Mouse (Mus musculus) CD4-positive helper T cell, adult 2 months (primary cell): ENCODE measurements around the gene Dvl3.

Experiments
- DNase-seq: peaks from one replicate; pipeline ENCODE4 v3.0.0-alpha.2; 2012; ENCODE audit warnings: low read depth, missing footprints, low spot score

The Dvl3 gene

DNA sequence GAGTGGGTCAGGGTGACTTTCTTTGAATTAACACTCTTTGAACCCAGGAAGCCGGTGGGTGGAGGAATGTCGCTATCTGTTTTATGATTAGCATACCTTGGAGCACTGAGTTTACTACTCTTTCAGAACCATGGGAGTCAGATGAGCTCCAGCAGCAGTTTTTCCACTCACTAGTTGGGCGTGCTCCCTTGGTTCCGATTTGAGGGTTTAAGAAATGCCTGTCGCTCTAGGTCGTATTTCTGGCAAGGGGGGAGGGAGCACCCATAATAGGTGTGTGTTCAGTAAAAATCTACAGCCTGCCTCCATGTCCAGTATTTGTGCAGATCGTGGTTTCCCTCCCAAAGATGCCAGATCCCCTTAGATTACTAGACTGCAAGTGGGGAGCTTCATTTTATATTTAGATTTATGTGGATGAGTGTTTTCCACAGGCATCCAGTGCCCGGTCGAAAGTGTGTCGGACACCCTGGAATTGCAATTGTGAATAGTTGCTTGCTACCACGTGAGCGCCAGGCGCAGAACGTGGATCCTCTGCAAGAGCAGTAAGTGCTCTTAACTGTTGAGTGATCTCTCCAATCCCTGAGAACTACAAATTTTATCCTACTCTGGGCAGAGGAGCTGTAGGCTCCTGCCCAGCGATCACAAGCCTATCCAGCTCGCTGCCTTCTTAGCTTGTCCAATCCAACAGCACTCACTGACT, 18.7 kb upstream of the Dvl3 start:
- no peak for DNase-seq

DNA sequence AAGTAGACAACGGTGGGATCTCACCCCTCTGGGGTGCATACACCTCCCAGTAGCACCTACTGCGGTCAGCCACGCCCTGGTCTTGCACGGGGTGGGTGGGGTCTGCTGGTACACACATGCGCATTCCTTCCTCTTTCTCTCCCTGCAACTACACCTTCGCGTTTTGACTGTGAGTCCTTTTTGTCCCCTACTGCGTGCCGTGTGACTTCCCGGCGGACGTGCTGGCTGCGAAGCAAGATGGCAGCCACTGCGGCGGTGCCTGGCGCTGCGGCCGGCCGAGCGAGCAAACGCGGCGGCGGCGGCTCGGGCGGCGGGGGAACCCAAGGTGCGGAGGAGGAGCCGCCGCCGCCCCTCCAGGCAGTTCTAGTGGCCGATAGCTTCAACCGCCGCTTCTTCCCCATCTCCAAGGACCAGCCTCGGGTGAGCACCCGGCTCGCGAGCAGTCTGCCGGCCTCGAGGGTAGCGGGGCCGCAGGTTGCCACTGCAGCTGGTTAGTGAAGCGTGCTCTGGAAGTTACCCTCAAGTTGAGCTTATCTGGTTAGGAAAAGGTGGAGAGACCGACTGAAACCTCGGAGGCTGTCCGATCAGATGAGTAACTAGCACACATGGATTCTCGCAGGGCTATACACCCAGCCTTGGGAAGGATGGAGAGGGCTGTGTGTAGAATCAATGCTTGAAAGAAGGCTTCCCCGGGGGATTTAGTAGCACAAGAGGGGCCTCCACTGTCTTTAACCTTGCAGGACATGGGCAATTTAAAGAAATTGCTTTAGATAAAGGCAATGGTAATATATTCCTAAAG, 17.9 kb upstream of the Dvl3 start, which contains the start of gene Eif2b5:
Gene Eif2b5, plus strand, starts transcription at position 141 of the 799 bp plus-strand sequence.
- peak; percentile 93 for DNase-seq

DNA sequence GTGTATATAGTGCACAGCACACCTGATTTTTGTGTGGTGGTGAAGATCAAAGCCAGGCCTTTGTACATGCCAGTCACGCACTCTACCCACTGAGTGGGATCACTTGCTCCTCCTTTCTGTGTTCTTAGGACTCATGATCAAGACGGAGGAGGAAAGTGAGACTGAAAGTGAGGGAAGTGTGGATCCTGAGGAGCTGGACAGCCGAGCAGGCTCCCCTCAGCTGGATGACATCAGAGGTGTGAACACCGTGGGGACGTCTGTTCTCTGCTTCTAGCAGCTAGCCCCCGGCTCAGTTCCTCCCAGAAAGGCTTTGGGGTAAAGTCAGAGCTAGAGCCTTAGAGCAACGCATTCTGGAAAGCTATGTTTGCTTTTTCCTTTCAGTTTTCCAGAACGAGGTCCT, 10.8 kb upstream of the Dvl3 start:
- DNase-seq, result no peak

DNA sequence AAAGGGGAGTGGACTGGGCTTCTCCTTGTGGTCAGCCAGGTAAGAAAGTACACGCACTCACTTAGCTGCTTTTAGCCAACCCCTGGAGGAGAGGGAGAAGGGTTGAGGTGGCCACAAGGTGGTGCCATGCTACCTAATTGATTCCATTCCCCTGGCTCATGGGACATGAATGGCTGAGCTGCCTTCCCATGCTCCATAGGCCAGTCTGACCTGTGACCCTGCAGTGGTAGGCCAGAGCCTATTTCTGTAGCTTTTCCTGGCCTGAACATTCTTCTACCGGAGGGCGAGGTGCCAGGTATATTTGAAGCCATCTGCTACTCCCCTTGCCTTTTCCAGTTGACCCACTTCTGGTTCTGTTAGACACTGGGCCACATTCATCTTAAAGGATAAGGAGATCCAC, 7.4 kb upstream of the Dvl3 start:
- DNase-seq, result no peak

DNA sequence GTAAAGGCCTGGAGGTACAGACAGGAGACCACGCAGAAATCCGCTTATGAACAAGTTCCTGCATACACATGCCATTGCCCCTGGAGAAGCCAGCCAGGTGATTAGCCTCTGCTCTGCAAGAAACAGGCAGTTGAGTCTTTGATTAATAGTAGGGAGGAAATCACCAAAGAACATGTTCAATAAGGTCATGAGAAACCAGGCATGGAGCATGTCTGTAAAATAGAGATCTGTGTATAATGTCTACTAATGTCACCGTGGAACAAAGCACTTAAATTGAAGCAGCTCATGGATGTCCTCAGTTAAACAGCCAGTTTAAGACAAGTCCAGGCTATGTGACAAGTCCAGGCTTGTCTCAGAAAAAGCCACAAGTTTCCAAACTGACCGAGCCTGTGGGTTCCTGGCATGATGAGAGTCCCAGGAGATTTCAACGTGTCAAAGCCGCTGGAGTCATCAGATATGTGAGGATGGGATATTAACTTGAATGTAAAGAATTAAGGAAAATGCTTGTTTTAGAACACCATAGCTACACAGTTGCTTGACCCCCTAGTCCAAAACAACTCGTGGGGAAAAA, 5.4 kb upstream of the Dvl3 start:
- no peak for DNase-seq

DNA sequence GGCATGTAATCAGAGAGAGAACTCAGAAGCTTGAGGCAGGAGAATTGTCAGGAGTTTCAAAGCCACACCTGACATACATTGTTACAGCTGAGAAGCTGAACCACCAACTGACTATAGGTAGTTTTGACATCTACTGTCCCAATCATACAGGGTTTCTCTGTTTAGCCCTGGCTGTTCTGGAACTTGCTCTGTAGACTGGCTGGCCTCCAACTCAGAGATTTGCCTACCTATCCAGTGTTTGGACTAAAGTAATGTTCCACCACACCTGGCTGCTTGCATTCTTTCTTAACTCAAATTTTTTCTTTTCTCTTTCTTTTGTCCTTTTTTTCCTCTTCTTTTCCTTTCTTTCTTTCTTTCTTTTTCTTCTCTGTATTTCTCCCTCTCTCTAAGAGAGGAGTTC, 750 bp upstream of the Dvl3 start:
- no peak for DNase-seq

DNA sequence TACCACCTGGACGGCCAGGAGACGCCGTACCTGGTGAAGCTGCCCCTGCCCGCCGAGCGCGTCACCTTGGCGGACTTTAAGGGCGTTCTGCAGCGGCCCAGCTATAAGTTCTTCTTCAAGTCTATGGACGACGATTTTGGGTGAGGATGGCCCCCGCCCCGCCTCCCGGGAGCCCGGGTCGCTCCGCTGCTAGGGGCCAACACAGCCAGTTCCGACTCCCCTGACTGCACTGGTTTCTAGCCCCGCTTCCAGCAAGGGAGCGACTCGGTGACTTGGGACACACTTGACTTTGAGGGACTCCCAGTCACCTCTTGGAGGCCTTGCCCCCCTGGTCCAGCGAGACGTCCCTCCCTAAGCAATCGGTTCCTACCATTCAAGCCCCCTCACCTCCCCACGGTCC, 434 bp downstream of the Dvl3 start:
- DNase-seq, result no peak

DNA sequence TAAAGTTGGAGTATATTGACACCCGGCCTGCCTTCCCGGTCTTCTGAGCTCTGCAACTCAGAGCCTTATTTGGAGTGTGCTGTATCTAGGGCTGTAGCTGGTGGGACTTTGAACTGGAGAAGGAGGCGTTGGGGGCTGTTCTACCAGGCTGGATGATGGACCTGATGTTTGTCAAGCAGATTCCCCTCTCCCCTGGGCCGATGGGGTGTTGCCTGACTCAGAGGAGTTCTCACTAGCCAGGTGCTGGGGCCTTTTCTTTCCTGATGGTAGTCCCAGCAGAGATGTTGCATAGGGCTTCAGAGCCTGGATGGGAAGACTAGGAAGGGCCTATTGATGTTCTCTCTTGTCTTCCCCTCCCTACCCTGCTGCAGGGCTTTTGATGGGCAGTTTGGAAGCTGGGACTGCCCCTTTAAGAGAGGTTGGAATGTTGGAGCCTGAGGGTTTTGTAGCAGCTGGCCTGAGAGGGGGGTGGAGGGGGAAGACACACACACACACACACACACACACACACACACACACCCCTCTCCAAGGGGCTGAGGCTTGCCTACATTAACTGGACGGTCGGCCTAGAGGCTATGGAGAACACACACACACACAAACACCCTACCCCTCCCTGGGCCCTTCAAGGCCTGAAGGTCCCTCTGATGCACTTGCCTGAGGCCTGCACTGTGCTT, 1.1 kb downstream of the Dvl3 start:
- peak; percentile 21 for DNase-seq

DNA sequence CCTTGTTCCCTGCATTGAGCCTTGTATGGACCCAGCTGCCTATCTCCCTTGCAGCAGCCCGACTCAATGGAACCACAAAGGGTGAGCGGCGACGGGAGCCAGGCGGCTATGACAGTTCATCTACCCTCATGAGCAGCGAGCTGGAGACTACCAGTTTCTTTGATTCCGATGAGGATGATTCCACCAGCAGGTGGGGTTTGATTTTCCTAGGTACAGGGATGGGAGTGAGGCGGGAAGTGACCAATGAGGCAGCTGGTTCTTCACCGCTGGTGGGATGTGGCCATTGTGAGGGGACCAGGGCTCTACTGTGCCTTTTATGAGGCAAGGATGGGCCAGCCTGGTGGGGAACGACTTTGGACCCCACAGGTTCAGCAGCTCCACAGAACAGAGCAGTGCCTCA, 7.1 kb downstream of the Dvl3 start:
- DNase-seq, result no peak

DNA sequence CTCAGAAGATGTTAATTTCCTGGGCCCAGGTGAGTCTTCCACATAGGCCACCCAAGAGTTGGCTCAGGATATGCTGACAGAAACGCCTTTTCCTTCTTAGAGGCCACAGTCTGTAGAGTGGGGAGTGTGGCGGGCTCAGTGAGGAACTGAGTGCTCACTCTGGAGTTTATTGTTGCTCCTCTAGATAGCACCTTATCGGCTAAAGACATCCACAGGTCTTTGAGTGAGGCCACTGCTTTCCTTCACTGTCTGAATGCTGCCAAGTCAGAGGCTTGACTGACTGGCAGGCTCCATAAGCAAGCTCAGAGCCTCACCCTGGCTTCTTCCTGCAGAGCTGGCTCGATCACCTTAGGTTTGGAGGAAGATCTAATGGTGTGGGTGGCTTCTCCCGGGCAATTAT, 12.0 kb downstream of the Dvl3 start:
- DNase-seq, result no peak

DNA sequence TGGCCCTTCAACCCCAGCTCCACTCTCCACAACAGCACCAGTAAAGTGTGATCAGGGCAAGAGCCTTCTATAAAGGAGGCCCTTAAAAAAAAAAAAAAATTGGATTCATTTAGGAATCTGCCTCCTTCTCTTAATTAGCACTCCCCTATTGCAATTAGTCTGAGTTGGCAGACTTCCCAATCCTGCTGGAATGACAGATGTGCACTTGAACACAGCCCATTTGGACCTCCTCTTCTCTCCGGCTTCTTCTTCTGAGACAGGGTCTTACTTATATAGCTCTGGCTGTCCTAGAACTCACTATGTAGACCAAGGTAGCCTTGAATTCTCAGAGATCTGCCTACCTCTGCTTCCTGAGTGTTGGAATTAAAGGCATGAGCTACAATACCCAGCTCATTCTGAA, 12.6 kb downstream of the Dvl3 start:
- no peak for DNase-seq

DNA sequence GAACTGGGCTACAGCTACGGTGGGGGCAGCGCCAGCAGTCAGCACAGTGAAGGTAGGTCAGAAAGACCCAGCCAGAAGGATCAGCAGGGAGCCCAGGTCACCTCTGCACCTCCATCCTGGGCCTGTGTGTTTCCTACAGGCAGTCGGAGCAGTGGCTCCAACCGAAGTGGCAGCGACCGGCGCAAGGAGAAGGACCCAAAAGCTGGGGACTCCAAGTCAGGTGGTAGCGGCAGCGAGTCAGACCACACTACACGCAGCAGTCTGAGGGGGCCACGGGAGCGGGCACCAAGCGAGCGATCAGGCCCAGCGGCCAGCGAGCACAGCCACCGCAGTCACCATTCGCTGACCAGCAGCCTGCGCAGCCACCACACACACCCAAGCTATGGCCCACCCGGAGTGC, 14.2 kb downstream of the Dvl3 start:
- DNase-seq, result no peak

DNA sequence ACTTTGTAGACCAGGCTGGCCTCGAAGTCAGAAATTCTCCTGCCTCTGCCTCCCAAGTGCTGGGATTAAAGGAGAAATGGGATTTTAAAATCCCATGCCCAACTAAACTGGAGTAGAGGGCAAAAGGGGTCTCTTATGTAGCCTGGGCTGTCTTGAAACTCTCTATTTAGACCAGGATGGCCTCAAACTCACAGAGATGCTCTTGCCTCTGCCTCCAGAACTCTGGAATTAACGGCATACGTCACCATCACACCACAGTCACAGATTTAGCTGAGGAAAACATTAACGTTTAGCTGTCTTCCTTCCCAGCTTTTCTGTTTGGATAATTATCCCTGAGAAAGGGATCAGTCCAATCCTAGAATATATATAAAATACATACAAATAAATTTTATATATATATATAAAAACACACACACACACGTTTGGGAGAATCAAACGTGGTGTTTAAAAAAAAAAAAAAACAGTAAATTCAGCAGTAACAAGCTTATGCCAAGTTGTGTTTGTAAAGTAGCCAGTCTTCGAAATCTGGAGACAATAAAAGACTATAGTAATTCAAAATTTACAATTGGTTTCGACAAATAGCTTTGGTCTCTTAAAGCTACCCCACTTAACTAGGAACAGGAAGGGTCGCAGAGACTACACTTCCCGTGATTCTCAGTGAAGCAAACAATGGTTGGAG, 18.0 kb downstream of the Dvl3 start:
- DNase-seq, result no peak

DNA sequence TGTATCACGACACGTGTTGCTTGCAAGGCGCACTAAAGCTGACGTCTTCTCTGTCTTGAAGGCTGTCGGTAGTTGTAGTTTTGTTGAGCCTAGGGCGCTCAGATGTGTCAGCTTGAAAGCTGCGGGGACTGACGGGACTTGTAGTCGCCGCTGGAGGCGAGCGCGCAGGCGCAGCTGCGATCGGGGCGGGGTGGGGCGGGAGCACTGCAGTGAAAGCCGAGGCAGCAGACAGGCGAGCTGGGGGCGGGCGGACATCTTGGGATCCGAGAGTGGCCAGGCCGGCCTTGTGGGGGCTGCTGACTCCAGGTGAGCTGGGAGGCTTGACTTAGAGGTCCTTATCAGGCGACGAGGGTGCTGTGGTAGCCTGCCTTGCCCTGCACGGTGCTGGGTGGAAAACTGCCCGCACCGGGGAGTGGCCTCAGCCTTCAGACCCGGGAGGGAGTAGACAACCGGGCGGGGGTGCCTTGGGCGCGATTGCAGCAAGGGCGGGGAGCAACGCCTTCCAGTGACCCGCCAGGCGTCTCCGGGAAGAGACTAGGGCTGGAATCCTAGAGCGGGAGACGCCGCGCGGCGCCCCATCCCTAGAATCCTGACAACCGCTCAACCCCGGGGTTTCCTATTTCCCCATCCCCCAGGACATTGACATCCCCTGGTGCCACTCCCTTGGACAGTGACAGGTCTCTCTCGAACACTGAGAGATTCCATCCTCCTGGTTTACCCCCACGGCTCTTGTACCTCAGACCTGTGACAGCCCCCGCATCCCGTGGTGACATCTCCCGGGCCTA, 18.7 kb downstream of the Dvl3 start, which contains the start of gene Ap2m1:
Gene Ap2m1, plus strand, starts transcription at position 183 of the 785 bp plus-strand sequence.
- peak; percentile 100 for DNase-seq

DNA sequence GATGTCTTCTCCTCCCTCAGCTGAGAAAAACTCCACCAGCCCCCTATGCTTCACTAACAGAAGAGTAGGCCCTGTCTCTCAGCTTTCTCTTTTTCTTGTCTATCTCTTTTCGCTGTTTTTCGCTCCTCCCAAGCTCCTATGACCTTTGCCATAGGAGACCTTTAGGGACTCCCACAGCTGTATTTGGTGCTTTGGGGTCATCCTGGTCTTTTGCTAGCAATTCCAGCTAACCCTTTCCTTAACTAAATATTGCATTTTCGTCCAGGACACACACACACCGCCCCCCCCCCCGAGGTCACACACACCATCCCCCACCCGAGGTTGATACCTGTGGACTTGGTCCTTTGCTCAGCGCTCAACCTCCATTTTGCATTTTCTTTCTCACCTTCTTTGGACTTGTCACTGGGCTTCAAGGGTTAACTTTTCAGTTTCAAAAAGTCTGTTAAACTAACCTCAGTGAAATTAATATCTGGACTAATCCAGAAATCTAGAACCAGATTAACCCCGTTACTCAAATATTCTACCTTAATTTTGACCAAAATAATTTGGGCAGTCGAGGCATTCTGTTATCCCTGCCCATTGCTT, 19.4 kb downstream of the Dvl3 start:
- DNase-seq, result no peak

DNA sequence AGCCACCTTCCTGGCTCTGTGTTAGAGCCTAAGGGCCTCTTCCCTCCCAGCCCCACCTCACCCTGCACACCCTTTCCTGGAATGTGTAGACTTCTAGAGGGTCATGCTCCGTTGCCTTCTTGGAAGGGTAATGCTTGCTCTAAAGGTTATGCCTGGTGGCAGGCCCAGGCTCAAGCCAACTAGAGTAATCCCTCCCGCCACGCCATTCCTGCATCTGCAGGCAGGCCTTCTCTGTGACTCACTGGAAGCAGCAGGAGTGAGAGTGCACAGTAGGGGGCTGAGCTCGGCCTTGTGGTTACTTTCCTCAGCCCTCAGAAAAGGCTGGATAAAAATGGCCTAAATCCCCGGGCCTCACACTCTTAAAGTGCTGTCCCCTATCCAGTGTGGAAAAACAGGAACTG, 20.3 kb downstream of the Dvl3 start:
- DNase-seq, result no peak

DNA sequence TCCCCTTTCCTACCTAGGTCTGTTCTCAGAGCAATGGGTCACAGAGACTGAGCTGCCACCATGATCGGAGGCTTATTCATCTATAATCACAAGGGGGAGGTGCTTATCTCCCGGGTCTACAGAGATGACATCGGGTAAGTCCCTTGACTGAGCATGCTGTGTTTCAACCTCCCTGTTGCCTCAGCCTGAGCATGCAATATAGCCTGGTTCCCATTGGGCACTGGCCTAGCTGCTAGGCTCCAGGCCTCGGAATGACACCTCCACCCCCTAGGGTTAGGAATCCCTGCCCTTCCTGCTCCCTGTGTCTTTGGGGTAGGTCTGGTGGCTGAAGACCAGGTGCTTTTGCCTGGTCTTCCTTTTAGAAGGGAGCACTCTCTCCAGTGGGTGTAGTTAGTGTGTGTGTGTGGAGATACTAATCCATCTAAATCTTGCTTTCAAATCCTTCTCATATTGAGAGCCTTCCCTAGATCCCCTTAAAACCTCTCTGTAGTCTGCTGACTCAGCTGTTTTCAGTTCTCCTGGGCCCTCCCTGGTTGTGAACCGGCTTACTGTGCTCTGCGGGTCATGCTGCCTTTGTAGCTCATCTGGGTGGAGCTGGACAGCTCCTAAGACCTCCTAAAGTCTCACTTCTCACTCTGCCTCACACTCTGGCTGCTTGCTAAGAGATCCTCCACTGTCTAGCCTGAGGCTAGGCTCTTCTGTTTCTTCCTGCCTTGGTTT, 21.0 kb downstream of the Dvl3 start:
- no peak for DNase-seq

DNA sequence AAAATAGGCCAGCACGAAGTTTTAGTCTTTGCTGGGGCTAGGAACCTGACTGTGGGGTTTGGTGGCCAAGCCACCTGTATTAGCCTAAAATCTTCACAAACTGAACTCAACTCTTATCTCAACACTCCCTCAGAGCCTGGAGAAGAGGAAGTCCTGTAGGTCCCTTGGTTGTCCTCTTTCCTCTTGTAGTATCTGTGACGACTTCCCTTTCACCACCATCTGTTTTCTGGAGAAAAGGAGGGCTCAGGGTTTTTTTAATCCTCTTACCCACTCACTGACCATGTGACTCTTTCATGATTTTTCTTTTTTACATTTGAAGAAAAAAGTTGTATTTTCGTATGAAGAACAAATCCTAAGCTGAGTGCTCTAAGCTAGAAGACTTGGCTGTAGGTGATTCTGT, 22.9 kb downstream of the Dvl3 start:
- DNase-seq, result no peak

DNA sequence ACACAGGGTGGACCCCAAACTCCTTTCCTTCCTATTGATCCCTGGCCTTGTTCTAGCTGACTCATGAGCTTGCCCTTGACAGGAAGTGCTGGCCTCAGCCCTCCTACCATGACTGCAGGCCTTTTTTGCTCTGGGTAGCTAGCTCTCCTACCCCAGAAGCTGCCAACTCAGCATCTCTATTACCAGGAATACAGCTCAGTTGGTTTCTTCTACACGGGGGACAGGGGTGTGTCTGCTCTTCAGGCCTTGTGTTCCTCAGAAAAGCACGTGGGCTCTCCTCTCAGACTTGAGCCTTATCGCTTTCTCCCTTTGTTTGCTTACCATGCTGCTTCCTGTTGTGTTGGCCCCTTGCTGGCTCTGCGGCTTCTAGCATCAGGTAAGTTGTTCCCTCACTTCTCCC, 23.7 kb downstream of the Dvl3 start:
- no peak for DNase-seq

DNA sequence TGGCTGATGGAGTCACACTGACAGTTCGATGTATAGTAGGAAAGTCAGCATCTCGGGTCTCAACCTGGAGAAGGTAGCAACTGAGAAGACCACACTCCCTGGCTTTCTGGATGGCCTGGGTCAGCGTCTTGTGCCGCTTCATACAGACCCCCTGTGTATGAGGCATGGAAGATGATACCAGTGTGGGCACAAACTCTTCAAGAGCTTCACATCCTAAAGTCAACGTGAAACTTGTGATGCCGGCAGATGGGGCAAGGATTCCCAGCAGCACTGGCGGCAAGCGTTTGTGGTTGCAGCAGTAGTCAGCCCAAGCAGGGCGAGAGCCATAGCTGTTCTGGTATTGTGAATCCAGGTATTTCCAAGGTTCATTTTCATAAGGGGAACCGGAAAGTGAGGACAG, 28.9 kb downstream of the Dvl3 start:
- no peak for DNase-seq
